28 mouse cellular contexts compared by ENCODE assay signal in genomic region chr5:66687737-66688136, GRCm38 (mm10). TPM values are rescaled to one million over a fixed set of nuclear protein-coding genes. Genes with fewer than 3 reads are reported as not detected.
DNase-seq lines count a peak whose midpoint lies in the region; ATAC-seq and TF ChIP-seq lines count a peak whose summit lies in the region.
"Had no signal": no experiment of that assay in that cellular context is flagged by ENCODE, and none has a peak within 500 bp of the region (broad histone marks: within the 10 kb centered on the region; RNA-seq: fewer than 3 reads in every experiment).

No protein-coding gene starts in this region.

- H3K27me3 ChIP-seq in midbrain, postnatal 0 days (ENCODE audit: insufficient read depth, low read length): no peaks in the 10 kb centered on the region
- H3K27me3 ChIP-seq: CH12.LX; embryonic facial prominence, embryonic 12.5 days; forebrain, embryonic 12.5 days; Patski had no signal

- peaks cover 57% of the 10 kb centered on the region for H3K36me3 ChIP-seq in midbrain, postnatal 0 days (ENCODE audit: insufficient read depth, low read length)
- H3K36me3 ChIP-seq: embryonic facial prominence, embryonic 12.5 days; G1E had no signal

- H3K4me2 ChIP-seq in midbrain, postnatal 0 days (ENCODE audit: low read depth, low read length, poor library complexity, severe bottlenecking): no peak overlapping the region
- H3K4me2 ChIP-seq: embryonic facial prominence, embryonic 12.5 days; forebrain, embryonic 12.5 days had no signal

- H3K27ac ChIP-seq in midbrain, postnatal 0 days (ENCODE audit: low read depth, low read length): no peak overlapping the region
- H3K27ac ChIP-seq: embryonic facial prominence, embryonic 10.5 days; embryonic facial prominence, embryonic 12.5 days; forebrain, embryonic 10.5 days; forebrain, embryonic 12.5 days had no signal

- TF ChIP-seq CTCF in midbrain, postnatal 0 days (IDR thresholded peaks at IDR 0.05): no peak

- peak; percentile 80 for ATAC-seq in frontal cortex, adult (ENCODE audit: low TSS enrichment)
- no peak for ATAC-seq in midbrain, postnatal 0 days (ENCODE audit: low FRiP score)
- ATAC-seq: activated CD4-positive, CD25-positive, alpha-beta regulatory T cell, adult 4 months; CD4-positive, CD25-positive, alpha-beta regulatory T cell, adult 4 months; forebrain, embryonic 14.5 days; forebrain, embryonic 16.5 days had no signal

- intact Hi-C loops in left cerebral cortex, postnatal 10 days (cut with DNase I): no loop called here

- DNase-seq in frontal cortex, postnatal 10 days (ENCODE audit: low spot score in 2 of 2): no peak
- peak; percentile 38 to 61 for DNase-seq in left cerebral cortex, adult 18-20 months (ENCODE audit: low spot score in 2 of 2)
- DNase-seq in left cerebral cortex, postnatal 10 days (ENCODE audit: extremely low spot score in 1 of 2, low spot score in 2 of 2): no peak
- DNase-seq in right cerebral cortex, adult 18-20 months: peak; percentile 59
- no peak for DNase-seq in right cerebral cortex, postnatal 10 days (ENCODE audit: low spot score in 2 of 2)
- DNase-seq in telencephalon, adult 2 months (ENCODE audit: low read depth, low spot score): peak; percentile 57
- no peak for DNase-seq in midbrain, postnatal 0 days (ENCODE audit: low spot score)
- DNase-seq: adrenal gland, adult 8-10 months; adrenal gland, postnatal 25 days; B cell, adult 2 months; cerebellum, adult 11-12 months; cerebellum, adult 2 months; cerebellum, adult 9-10 months; cerebellum, postnatal 10 days; cerebellum, postnatal 25 days had no signal

- no peak overlapping the region for H3K9ac ChIP-seq in midbrain, postnatal 0 days (replicated peaks; ENCODE audit: low read length, poor library complexity, severe bottlenecking)
- H3K9ac ChIP-seq: embryonic facial prominence, embryonic 12.5 days; forebrain, embryonic 12.5 days had no signal

- WGBS in midbrain, postnatal 0 days: 88% methylated on average over 9 of the region's 9 CpGs

- H3K4me1 ChIP-seq in midbrain, postnatal 0 days (ENCODE audit: insufficient read depth, low read length): no peaks in the 10 kb centered on the region
- H3K4me1 ChIP-seq: embryonic facial prominence, embryonic 10.5 days; embryonic facial prominence, embryonic 12.5 days had no signal

- H3K9me3 ChIP-seq in midbrain, postnatal 0 days (ENCODE audit: low read length): no peaks in the 10 kb centered on the region
- H3K9me3 ChIP-seq: embryonic facial prominence, embryonic 10.5 days; embryonic facial prominence, embryonic 12.5 days; forebrain, embryonic 10.5 days; forebrain, embryonic 12.5 days had no signal

- H3K4me3 ChIP-seq in midbrain, postnatal 0 days (ENCODE audit: low read depth, low read length): no peak overlapping the region
- H3K4me3 ChIP-seq: embryonic facial prominence, embryonic 10.5 days; embryonic facial prominence, embryonic 12.5 days; erythroblast, embryonic 14.5 days; forebrain, embryonic 10.5 days; forebrain, embryonic 12.5 days had no signal

RNA-seq across cellular contexts. Expression of gene Uchl1, which starts 11.8 kb away (rescaled TPM):
- 100 to 1,000 TPM; 871 to 967 TPM for total RNA-seq in left cerebral cortex, adult 18-20 months (2021)
- 1,000 to 10,000 TPM; 1,225 to 1,317 TPM for total RNA-seq in left cerebral cortex, postnatal 10 days (2021)
- 1,819 and 2,069 TPM in 2 replicates for total RNA-seq in midbrain, postnatal 0 days (2014; rRNA removed)
- 2,098 and 2,247 TPM in 2 replicates for polyA plus RNA-seq in midbrain, postnatal 0 days (2015; fragmentation: Nextera tagmentation; extraction: Ambion mirVana)
- total RNA-seq: CH12.LX had no signal
- polyA plus RNA-seq: activated CD4-positive, CD25-positive, alpha-beta regulatory T cell, adult 4 months; CD4-positive, CD25-positive, alpha-beta regulatory T cell, adult 4 months; erythroblast, embryonic 14.5 days; G1E had no signal

RNA-seq across cellular contexts. Expression of gene Limch1, which starts 57.9 kb away (rescaled TPM):
- 100 to 1,000 TPM; 120 to 123 TPM for total RNA-seq in left cerebral cortex, adult 18-20 months (2021)
- total RNA-seq in left cerebral cortex, postnatal 10 days (2021): 100 to 1,000 TPM; 114 TPM
- 97.8 and 119 TPM in 2 replicates for total RNA-seq in midbrain, postnatal 0 days (2014; rRNA removed)
- polyA plus RNA-seq in midbrain, postnatal 0 days (2015; fragmentation: Nextera tagmentation; extraction: Ambion mirVana): 46.6 and 46.7 TPM in 2 replicates
- polyA plus RNA-seq: CD4-positive, CD25-positive, alpha-beta regulatory T cell, adult 4 months; erythroblast, embryonic 14.5 days; G1E had no signal

Comparison
In these comparisons a context has a peak if more than half of its experiments do, and no peak if none do; other contexts are left out.
1. DNase-seq: peak in left cerebral cortex, adult 18-20 months (2 of 2), right cerebral cortex, adult 18-20 months (single experiment) and telencephalon, adult 2 months (single experiment); none in frontal cortex, postnatal 10 days (0 of 2), left cerebral cortex, postnatal 10 days (0 of 2), right cerebral cortex, postnatal 10 days (0 of 2) and midbrain, postnatal 0 days (single experiment).